Mouse (Mus musculus) mouse trophoblast stem cell (cell line): ENCODE measurements around the gene Sertad4.

Source experiments
- in situ Hi-C, 2 experiments: fragments of 300-500 bp; cut with MseI, MboI; formaldehyde crosslinking; loops; 2 replicates in 1 of 2; 3 replicates in 1 of 2; pipeline ENCODE4 v1.15.1; 2025

The Sertad4 gene

GRCm38 (mm10) chr1:192806168-192807157 lies 49.1 kb downstream of the Sertad4 start:
- in situ Hi-C loops = no loop called here

GRCm38 (mm10) chr1:192800338-192800737 lies 55.2 kb downstream of the Sertad4 start:
- in situ Hi-C loops = no loop called here

GRCm38 (mm10) chr1:192799165-192799991 lies 56.2 kb downstream of the Sertad4 start:
- in situ Hi-C loops = no loop called here

- in situ Hi-C loops = no loop called here
Measured at GRCm38 (mm10) chr1:192798212-192799164, 57.1 kb downstream of the Sertad4 start.

GRCm38 (mm10) chr1:192797011-192797274 lies 58.6 kb downstream of the Sertad4 start:
- in situ Hi-C loops = no loop called here

- in situ Hi-C loops = no loop called here
Measured at GRCm38 (mm10) chr1:192796201-192797010, 59.1 kb downstream of the Sertad4 start.

- in situ Hi-C loops = no loop called here
Measured at GRCm38 (mm10) chr1:192794957-192795745, 60.4 kb downstream of the Sertad4 start.
